Mouse (Mus musculus): ENCODE measurements around the gene Hist1h2bp. TPM values are rescaled to one million over a fixed set of nuclear protein-coding genes. Genes with fewer than 3 reads are reported as not detected.
"Not testable (repeated sequence)": the region's sequence is repeated elsewhere in the genome, so short reads cannot be mapped to it uniquely, and the experiment has no call there.

Gene Hist1h2bp
- 2.1 and 2.3 TPM in 2 replicates for polyA plus RNA-seq (2015; fragmentation: Nextera tagmentation; extraction: Ambion mirVana)

- not testable (repeated sequence) for H3K9me3 ChIP-seq (replicated peaks); H3K36me3 ChIP-seq (ENCODE audit: poor library complexity, severe bottlenecking); H3K27me3 ChIP-seq
- H3K9ac ChIP-seq = peak within 1 kb of the TSS; percentile 69
- H3K4me3 ChIP-seq = peak within 1 kb of the TSS; percentile 39
- under 1% methylated on average over 40 of the region's 63 CpGs for WGBS
- H3K4me2 ChIP-seq = peak within 1 kb of the TSS; percentile 62
- peaks cover 50% of the 10 kb centered on the region for H3K4me1 ChIP-seq
- H3K27ac ChIP-seq = peak within 1 kb of the TSS; percentile 90
- peak; percentile 94 for ATAC-seq
Observed at GRCm38 (mm10) chr13:21786899-21787629, at the start of gene Hist1h2bp, which contains the start of gene Hist1h2an. TSS of gene Hist1h2bp (plus strand) at chr13:21787461. TSS of gene Hist1h2an (minus strand) at chr13:21787218.

GRCm38 (mm10) chr13:21745006-21745405 is 42.3 kb upstream of the Hist1h2bp start:
- Histone ChIP-seq H3K27ac (no peak overlapping the region), H3K4me3 (no peak overlapping the region), H3K36me3 (ENCODE audit: poor library complexity, severe bottlenecking) (no peaks in the 10 kb centered on the region), H3K9me3 (replicated peaks) (no peaks in the 10 kb centered on the region), H3K27me3 (no peaks in the 10 kb centered on the region), H3K9ac (no peak overlapping the region), H3K4me2 (no peak overlapping the region), H3K4me1 (peaks cover 21% of the 10 kb centered on the region)
- no peak for ATAC-seq
- WGBS = 90% methylated on average over 1 of the region's 1 CpGs

GRCm38 (mm10) chr13:21749387-21750158 is 37.7 kb upstream of the Hist1h2bp start:
- Histone ChIP-seq H3K27me3 (no peaks in the 10 kb centered on the region), H3K9me3 (replicated peaks) (no peaks in the 10 kb centered on the region), H3K4me1 (peaks cover 35% of the 10 kb centered on the region), H3K4me3 (peak overlapping the region; percentile 62), H3K9ac (peak overlapping the region; percentile 82), H3K27ac (peak overlapping the region; percentile 95), H3K36me3 (ENCODE audit: poor library complexity, severe bottlenecking) (no peaks in the 10 kb centered on the region), H3K4me2 (peak overlapping the region; percentile 84)
- 3% methylated on average over 5 of the region's 5 CpGs for WGBS
- ATAC-seq = no peak

GRCm38 (mm10) chr13:21750159-21751017 is 36.9 kb upstream of the Hist1h2bp start, which contains the start of gene Hist1h4k:
TSS of gene Hist1h4k (minus strand) at chr13:21750505.
- not testable (repeated sequence) for H3K27me3 ChIP-seq; H3K36me3 ChIP-seq (ENCODE audit: poor library complexity, severe bottlenecking); H3K9me3 ChIP-seq (replicated peaks)
- Histone ChIP-seq H3K4me1 (peaks cover 40% of the 10 kb centered on the region), H3K27ac (peak within 1 kb of the TSS; percentile 96), H3K4me2 (peak within 1 kb of the TSS; percentile 84), H3K9ac (peak within 1 kb of the TSS; percentile 82), H3K4me3 (peak within 1 kb of the TSS; percentile 62)
- peak; percentile 86 for ATAC-seq
- under 1% methylated on average over 41 of the region's 56 CpGs for WGBS

GRCm38 (mm10) chr13:21751417-21751816 is 35.8 kb upstream of the Hist1h2bp start:
- Histone ChIP-seq H3K27ac (peak overlapping the region; percentile 96), H3K9ac (no peak overlapping the region), H3K27me3 (no peaks in the 10 kb centered on the region), H3K4me1 (peaks cover 43% of the 10 kb centered on the region), H3K4me2 (no peak overlapping the region), H3K9me3 (replicated peaks) (no peaks in the 10 kb centered on the region), H3K36me3 (ENCODE audit: poor library complexity, severe bottlenecking) (no peaks in the 10 kb centered on the region), H3K4me3 (no peak overlapping the region)
- no peak for ATAC-seq

GRCm38 (mm10) chr13:21751827-21752226 is 35.4 kb upstream of the Hist1h2bp start:
- H3K27me3 ChIP-seq = no peaks in the 10 kb centered on the region
- peak overlapping the region; percentile 74; the same call in 1 of the 2 replicates for H3K4me2 ChIP-seq
- peak overlapping the region; percentile 96 for H3K27ac ChIP-seq
- H3K4me3 ChIP-seq = peak overlapping the region; percentile 47; the same call in 1 of the 2 replicates
- ATAC-seq = no peak
- H3K9ac ChIP-seq = peak overlapping the region; percentile 26; the same call in 1 of the 2 replicates
- H3K4me1 ChIP-seq = peaks cover 43% of the 10 kb centered on the region
- no peaks in the 10 kb centered on the region for H3K36me3 ChIP-seq (ENCODE audit: poor library complexity, severe bottlenecking)
- WGBS = 72% methylated on average over 3 of the region's 3 CpGs
- H3K9me3 ChIP-seq (replicated peaks) = no peaks in the 10 kb centered on the region

GRCm38 (mm10) chr13:21752356-21752755 is 34.9 kb upstream of the Hist1h2bp start:
- no peak for ATAC-seq
- H3K36me3 ChIP-seq (ENCODE audit: poor library complexity, severe bottlenecking) = no peaks in the 10 kb centered on the region
- H3K4me3 ChIP-seq = peak overlapping the region; percentile 47; the same call in 1 of the 2 replicates
- no peaks in the 10 kb centered on the region for H3K27me3 ChIP-seq
- H3K27ac ChIP-seq = peak overlapping the region; percentile 96
- peak overlapping the region; percentile 26; the same call in 1 of the 2 replicates for H3K9ac ChIP-seq
- WGBS = 49% methylated on average over 3 of the region's 3 CpGs
- H3K4me2 ChIP-seq = peak overlapping the region; percentile 74
- H3K9me3 ChIP-seq (replicated peaks) = no peaks in the 10 kb centered on the region
- peaks cover 40% of the 10 kb centered on the region for H3K4me1 ChIP-seq

- Histone ChIP-seq H3K9ac (peak overlapping the region; percentile 80), H3K4me2 (peak overlapping the region; percentile 74), H3K9me3 (replicated peaks) (no peaks in the 10 kb centered on the region), H3K27ac (peak overlapping the region; percentile 96), H3K4me3 (peak overlapping the region; percentile 47), H3K27me3 (no peaks in the 10 kb centered on the region), H3K36me3 (ENCODE audit: poor library complexity, severe bottlenecking) (no peaks in the 10 kb centered on the region), H3K4me1 (peaks cover 36% of the 10 kb centered on the region)
- no peak for ATAC-seq
- WGBS = 1% methylated on average over 10 of the region's 10 CpGs
Observed at GRCm38 (mm10) chr13:21753051-21753523, 34.2 kb upstream of the Hist1h2bp start.

- WGBS = under 1% methylated on average over 45 of the region's 50 CpGs
- Histone ChIP-seq H3K4me3 (peak within 1 kb of the TSS; percentile 47), H3K9ac (peak within 1 kb of the TSS; percentile 80), H3K27ac (peak within 1 kb of the TSS; percentile 96), H3K4me2 (peak within 1 kb of the TSS; percentile 74), H3K4me1 (peaks cover 32% of the 10 kb centered on the region)
- peak; percentile 95 for ATAC-seq
- H3K36me3 ChIP-seq (ENCODE audit: poor library complexity, severe bottlenecking); H3K9me3 ChIP-seq (replicated peaks); H3K27me3 ChIP-seq: not testable (repeated sequence)
Observed at GRCm38 (mm10) chr13:21753524-21754285, 33.6 kb upstream of the Hist1h2bp start, which contains the start of the genes Hist1h2ak and Hist1h2bn. TSS of gene Hist1h2ak (minus strand) at chr13:21753827. TSS of gene Hist1h2bn (plus strand) at chr13:21754123.

GRCm38 (mm10) chr13:21754294-21755001 is 32.8 kb upstream of the Hist1h2bp start:
- ATAC-seq = peak; percentile 1; the same call in 1 of the 2 replicates
- Histone ChIP-seq H3K9ac (peak overlapping the region; percentile 66), H3K4me1 (peaks cover 25% of the 10 kb centered on the region), H3K27ac (peak overlapping the region; percentile 96), H3K4me3 (peak overlapping the region; percentile 47), H3K4me2 (peak overlapping the region; percentile 74)
- WGBS = under 1% methylated on average over 25 of the region's 26 CpGs
- H3K27me3 ChIP-seq; H3K36me3 ChIP-seq (ENCODE audit: poor library complexity, severe bottlenecking); H3K9me3 ChIP-seq (replicated peaks): not testable (repeated sequence)
